Mouse (Mus musculus) liver, embryonic 14.5 days (tissue): ENCODE measurements around the gene Kmt5a.

ENCODE experiments used
- CTCF ChIP-seq: IDR thresholded peaks from 2 replicates; pipeline ENCODE4 v1.5.1; 2016; ENCODE audit warnings: antibody characterized with exemption, low read depth, control low read depth
- EP300 ChIP-seq: IDR thresholded peaks from 2 replicates; pipeline ENCODE4 v1.6.1; 2016; ENCODE audit warnings: antibody characterized with exemption, low read depth

DNA sequence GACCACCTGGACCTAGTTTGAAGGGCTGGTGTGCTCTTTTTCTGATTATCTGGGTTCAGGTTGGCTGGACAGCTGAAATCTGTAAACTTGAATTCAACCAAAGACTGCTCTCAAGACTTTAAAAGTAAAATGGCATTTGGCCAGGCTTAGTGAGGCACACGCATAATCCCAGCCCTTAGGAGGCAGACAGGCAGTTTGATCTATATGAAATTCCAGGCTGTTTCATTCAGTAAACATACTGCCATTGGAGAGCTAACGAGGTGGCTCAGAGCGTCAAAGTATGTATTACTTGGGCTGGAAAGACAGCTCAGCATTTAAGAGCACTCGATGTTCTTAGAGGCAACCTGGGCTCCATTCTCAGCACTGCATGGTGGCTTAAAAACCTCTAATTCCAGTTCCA lies 52.0 kb downstream of the Kmt5a start:
- TF ChIP-seq CTCF (no peak), EP300 (no peak)
